Mouse (Mus musculus) small intestine, adult 2 months (tissue): ENCODE measurements around the gene Paqr9. TPM values are rescaled to one million over a fixed set of nuclear protein-coding genes. Genes with fewer than 3 reads are reported as not detected.

Experiments
- H3K27ac ChIP-seq: fragments of 200-500 bp; 2 replicates; pipeline ENCODE4 v1.5.1; 2012; ENCODE audit warnings: low read depth, low read length, control low read depth, inconsistent platforms; ENCODE audit not compliant: insufficient read depth
- H3K27me3 ChIP-seq: fragments of 200-500 bp; 2 replicates; pipeline ENCODE4 v1.6.1; 2012; ENCODE audit warnings: mild to moderate bottlenecking, moderate library complexity, low read length, inconsistent platforms; ENCODE audit not compliant: control insufficient read depth, insufficient read depth
- H3K36me3 ChIP-seq: fragments of 200-500 bp; 2 replicates; pipeline ENCODE4 v1.6.1; 2012; ENCODE audit warnings: mild to moderate bottlenecking, low read length, control low read depth, inconsistent platforms; ENCODE audit not compliant: control insufficient read depth, insufficient read depth
- H3K4me1 ChIP-seq: fragments of 200-500 bp; 2 replicates; pipeline ENCODE4 v1.6.1; 2012; ENCODE audit warnings: low read length, inconsistent platforms, mixed read lengths; ENCODE audit not compliant: control insufficient read depth, insufficient read depth, insufficient read length
- H3K4me3 ChIP-seq: fragments of 200-500 bp; 2 replicates; pipeline ENCODE4 v1.5.1; 2012; ENCODE audit warnings: low read depth, mild to moderate bottlenecking, control low read depth, inconsistent platforms, low read length, moderate library complexity
- CTCF ChIP-seq: fragments of 200-500 bp; IDR thresholded peaks from 2 replicates; pipeline ENCODE4 v1.5.1; 2012; ENCODE audit warnings: low read depth, mild to moderate bottlenecking, control low read depth, inconsistent platforms, low read length, moderate library complexity, mixed read lengths; ENCODE audit not compliant: insufficient replicate concordance, insufficient read length; ENCODE audit errors: extremely low read depth
- POLR2A ChIP-seq: fragments of 200-500 bp; IDR thresholded peaks from 2 replicates; pipeline ENCODE4 v1.6.1; 2012; ENCODE audit warnings: low read depth, mild to moderate bottlenecking, control low read depth, inconsistent platforms, low read length, moderate library complexity
- WGBS: fragments of 180-500 bp; shearing (Covaris S2); methylation state at CpG from one replicate; pipeline ENCODE4 v1.1.7; 2018; 5-methylcytosine and 5-hydroxymethylcytosine counted together
- polyA plus RNA-seq: library from polyadenylated mRNA; depleted of rRNA; stranded (reverse); fragments of >200 nt; gene quantifications from 2 replicates; pipeline ENCODE4 v1.2.3, GENCODE M21; 2012

Paqr9 gene
- polyA plus RNA-seq, 1 experiment = 0.44 TPM

- Histone ChIP-seq H3K27ac (no peak overlapping the region), H3K4me3 (no peak overlapping the region), H3K27me3 (peaks cover 4% of the 10 kb centered on the region; the same call in 1 of the 2 replicates), H3K36me3 (no peaks in the 10 kb centered on the region), H3K4me1 (no peaks in the 10 kb centered on the region)
- no peak for TF ChIP-seq POLR2A
- TF ChIP-seq CTCF = no peak
- 72% methylated on average over 2 of the region's 2 CpGs for WGBS
Observed at GRCm38 (mm10) chr9:95539176-95539800, 20.2 kb upstream of the Paqr9 start.

- 40% methylated on average over 4 of the region's 4 CpGs for WGBS
- TF ChIP-seq POLR2A = no peak
- peak; percentile 88; the same call in 1 of the 2 replicates for TF ChIP-seq CTCF
- Histone ChIP-seq H3K36me3 (no peaks in the 10 kb centered on the region), H3K27ac (no peak overlapping the region), H3K4me1 (no peaks in the 10 kb centered on the region), H3K4me3 (no peak overlapping the region), H3K27me3 (peaks cover 4% of the 10 kb centered on the region; the same call in 1 of the 2 replicates)
Observed at GRCm38 (mm10) chr9:95540487-95540886, 19.0 kb upstream of the Paqr9 start.

DNA sequence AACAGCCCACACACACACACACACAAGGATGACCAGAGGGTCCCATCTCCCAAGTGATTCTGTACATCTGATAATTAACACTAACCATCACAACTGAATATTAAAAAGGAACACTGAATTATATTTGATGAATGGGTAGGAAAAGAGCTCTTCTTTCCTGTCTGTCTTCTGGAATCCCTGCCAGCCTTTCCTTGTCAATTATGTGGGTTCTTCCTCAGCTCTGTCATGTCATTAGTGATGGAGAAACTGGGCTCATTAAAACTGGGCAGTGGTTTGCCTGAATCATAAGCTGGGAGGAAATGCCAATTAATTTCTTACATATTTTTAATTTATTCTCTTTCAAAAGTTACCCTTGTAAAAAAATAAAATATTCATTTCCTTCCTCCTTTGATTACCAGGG is 18.2 kb upstream of the Paqr9 start:
- Histone ChIP-seq H3K4me1 (no peaks in the 10 kb centered on the region), H3K27ac (no peak overlapping the region), H3K36me3 (no peaks in the 10 kb centered on the region), H3K4me3 (no peak overlapping the region), H3K27me3 (peaks cover 4% of the 10 kb centered on the region; the same call in 1 of the 2 replicates)
- no peak for TF ChIP-seq CTCF
- TF ChIP-seq POLR2A = no peak

DNA sequence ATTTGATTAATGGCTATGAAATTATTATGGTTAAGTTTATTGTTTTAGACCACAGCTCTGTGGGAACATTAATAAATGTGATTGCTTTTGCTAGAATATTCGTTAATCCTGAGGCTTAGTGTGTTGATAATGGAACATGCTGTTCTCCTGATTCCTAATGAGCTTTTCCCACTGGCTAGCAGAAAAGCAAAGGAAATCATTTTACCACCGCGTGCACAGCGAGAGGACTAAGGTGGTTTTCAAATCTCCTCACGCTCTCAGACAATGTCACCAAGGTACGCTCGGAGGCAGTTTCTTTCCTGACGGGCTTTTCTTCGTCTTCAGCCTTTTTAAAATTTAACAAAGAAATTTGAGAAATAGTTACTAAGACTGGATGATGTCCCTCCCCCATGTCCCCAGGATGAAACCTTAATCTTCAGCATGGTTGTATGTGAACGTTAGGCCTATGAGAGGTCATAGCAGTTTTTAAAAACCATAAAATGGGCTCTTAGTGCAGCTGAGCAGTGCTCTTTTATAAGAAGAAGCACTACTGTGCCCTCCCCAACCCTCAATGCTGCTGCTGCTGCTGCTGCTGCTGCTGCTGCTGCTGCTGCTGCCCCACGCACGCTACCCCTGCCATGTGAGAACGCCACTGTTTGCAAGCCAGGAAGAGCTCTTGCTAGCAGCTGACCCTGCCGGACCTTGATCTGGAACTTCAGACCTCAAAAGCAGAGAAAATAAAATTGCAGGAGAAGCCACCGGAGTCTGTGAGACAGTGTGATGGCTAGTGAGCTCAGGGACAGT is 17.6 kb upstream of the Paqr9 start:
- H3K36me3 ChIP-seq = no peaks in the 10 kb centered on the region
- no peak for TF ChIP-seq CTCF
- no peak for TF ChIP-seq POLR2A
- no peaks in the 10 kb centered on the region for H3K4me1 ChIP-seq
- H3K4me3 ChIP-seq = no peak overlapping the region
- 67% methylated on average over 15 of the region's 15 CpGs for WGBS
- H3K27me3 ChIP-seq = peaks cover 6% of the 10 kb centered on the region; the same call in 1 of the 2 replicates
- no peak overlapping the region for H3K27ac ChIP-seq

DNA sequence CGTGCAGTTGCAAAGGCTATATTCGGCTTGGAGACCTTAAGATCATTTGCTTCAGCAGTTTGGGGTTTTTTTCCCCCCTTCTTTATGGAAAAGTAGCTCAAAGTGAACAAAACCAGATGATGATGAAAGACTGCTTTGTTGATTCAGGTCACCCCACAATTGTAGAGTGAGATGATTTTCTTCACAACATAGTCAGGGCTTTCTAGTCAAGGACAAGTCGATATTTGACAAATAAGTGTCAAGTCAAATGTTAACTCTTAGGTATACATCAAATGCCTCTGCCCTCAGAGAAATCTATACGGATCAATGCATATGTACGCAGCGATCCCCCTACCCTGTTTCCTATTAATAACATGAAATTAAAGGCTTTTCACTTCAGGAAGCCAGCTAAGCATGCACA is 17.0 kb upstream of the Paqr9 start:
- 47% methylated on average over 6 of the region's 6 CpGs for WGBS
- Histone ChIP-seq H3K4me3 (no peak overlapping the region), H3K27ac (no peak overlapping the region), H3K27me3 (peaks cover 6% of the 10 kb centered on the region; the same call in 1 of the 2 replicates), H3K36me3 (no peaks in the 10 kb centered on the region), H3K4me1 (no peaks in the 10 kb centered on the region)
- no peak for TF ChIP-seq CTCF
- no peak for TF ChIP-seq POLR2A

GRCm38 (mm10) chr9:95544598-95544997 is 14.9 kb upstream of the Paqr9 start:
- TF ChIP-seq CTCF = no peak
- TF ChIP-seq POLR2A = no peak
- Histone ChIP-seq H3K27me3 (peaks cover 6% of the 10 kb centered on the region; the same call in 1 of the 2 replicates), H3K4me3 (no peak overlapping the region), H3K36me3 (no peaks in the 10 kb centered on the region), H3K4me1 (no peaks in the 10 kb centered on the region), H3K27ac (no peak overlapping the region)
- WGBS = 97% methylated on average over 4 of the region's 4 CpGs

GRCm38 (mm10) chr9:95546679-95547078 is 12.8 kb upstream of the Paqr9 start:
- Histone ChIP-seq H3K27ac (no peak overlapping the region), H3K27me3 (peaks cover 6% of the 10 kb centered on the region; the same call in 1 of the 2 replicates), H3K4me1 (no peaks in the 10 kb centered on the region), H3K36me3 (no peaks in the 10 kb centered on the region), H3K4me3 (no peak overlapping the region)
- WGBS = 18% methylated on average over 7 of the region's 7 CpGs
- no peak for TF ChIP-seq POLR2A
- no peak for TF ChIP-seq CTCF
